Mouse (Mus musculus): Measurements from ENCODE around the gene Pqbp1.
A peak's percentile ranks its signal among the peaks of the same experiment; 100 is the strongest.

Pqbp1 gene

GRCm38 (mm10) chrX:7878495-7878894 is 20.6 kb downstream of the Pqbp1 start:
- DNase-seq (ENCODE audit: low spot score): peak; percentile 46

GRCm38 (mm10) chrX:7878007-7878419 is 21.1 kb downstream of the Pqbp1 start, which contains the start of gene Pim2:
TSS of gene Pim2 (plus strand) at chrX:7878262.
- DNase-seq (ENCODE audit: low spot score): peak; percentile 92

- no peak for DNase-seq (ENCODE audit: low spot score)
Measured at GRCm38 (mm10) chrX:7869826-7870225, 29.2 kb downstream of the Pqbp1 start.

GRCm38 (mm10) chrX:7868506-7868905 is 30.6 kb downstream of the Pqbp1 start:
- no peak for DNase-seq (ENCODE audit: low spot score)

GRCm38 (mm10) chrX:7867141-7867540 is 31.9 kb downstream of the Pqbp1 start:
- DNase-seq (ENCODE audit: low spot score): no peak

- DNase-seq (ENCODE audit: low spot score): no peak
Measured at GRCm38 (mm10) chrX:7865786-7866185, 33.3 kb downstream of the Pqbp1 start.

- peak; percentile 79 for DNase-seq (ENCODE audit: low spot score)
Measured at GRCm38 (mm10) chrX:7865343-7865742, 33.7 kb downstream of the Pqbp1 start.

- DNase-seq (ENCODE audit: low spot score): no peak
Measured at GRCm38 (mm10) chrX:7864551-7864950, 34.5 kb downstream of the Pqbp1 start.

GRCm38 (mm10) chrX:7863181-7863580 is 35.9 kb downstream of the Pqbp1 start:
- DNase-seq (ENCODE audit: low spot score): no peak

GRCm38 (mm10) chrX:7859191-7859753 is 39.8 kb downstream of the Pqbp1 start:
- DNase-seq (ENCODE audit: low spot score): no peak

GRCm38 (mm10) chrX:7854578-7854977 is 44.5 kb downstream of the Pqbp1 start:
- peak; percentile 58 for DNase-seq (ENCODE audit: low spot score)

- DNase-seq (ENCODE audit: low spot score): no peak
Measured at GRCm38 (mm10) chrX:7847845-7848244, 51.2 kb downstream of the Pqbp1 start.

Data from T-cell, adult 2 months (primary cell).